In the genomic region with DNA sequence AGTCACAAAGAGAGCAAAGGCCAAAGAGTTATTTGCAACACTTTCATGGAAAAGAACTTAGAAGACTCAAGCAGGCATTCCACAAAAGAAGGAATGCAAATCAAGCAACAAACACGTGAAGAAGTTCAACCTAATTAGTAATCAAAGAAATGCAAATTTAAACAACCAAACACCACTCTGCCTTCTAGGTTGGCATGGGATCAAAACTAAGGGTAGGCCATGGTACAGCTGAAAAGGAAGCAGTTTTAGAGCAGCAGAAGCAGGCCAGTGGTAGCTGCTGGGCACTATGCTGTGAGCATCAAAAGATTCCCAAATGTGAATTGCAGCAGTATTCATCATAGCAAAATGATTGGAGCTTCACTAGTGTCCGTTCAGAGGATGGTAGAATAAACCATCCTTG, we compare ENCODE assay signal across 18 mouse cellular contexts. TPM values are rescaled to one million over a fixed set of nuclear protein-coding genes. Genes with fewer than 3 reads are reported as not detected.
"Had no signal": no experiment of that assay in that cellular context is flagged by ENCODE, and none has a peak within 500 bp of the region (broad histone marks: within the 10 kb centered on the region; RNA-seq: fewer than 3 reads in every experiment).

No protein-coding gene starts in this region.

- DNase-seq: lung, adult 18-20 months; lung, embryonic 14.5 days; lung, postnatal 10 days; lung, postnatal 4 days; right cerebral cortex, postnatal 14 days; thymus, adult 2 months; thymus, postnatal 25 days; thymus, postnatal 4 days had no signal

- H3K36me3 ChIP-seq: midbrain, embryonic 10.5 days; midbrain, embryonic 12.5 days; midbrain, embryonic 15.5 days; neural tube, embryonic 12.5 days; stomach, embryonic 15.5 days had no signal

- H3K9me3 ChIP-seq: midbrain, embryonic 10.5 days; midbrain, embryonic 12.5 days; midbrain, embryonic 15.5 days; neural tube, embryonic 12.5 days; stomach, embryonic 15.5 days had no signal

- H3K9ac ChIP-seq: lung, embryonic 14.5 days; midbrain, embryonic 12.5 days; midbrain, embryonic 15.5 days; neural tube, embryonic 12.5 days; stomach, embryonic 15.5 days had no signal

- H3K27me3 ChIP-seq: midbrain, embryonic 12.5 days; midbrain, embryonic 15.5 days; neural tube, embryonic 12.5 days; stomach, embryonic 15.5 days had no signal

- ATAC-seq: midbrain, embryonic 15.5 days had no signal

- H3K4me1 ChIP-seq: neural tube, embryonic 12.5 days; stomach, embryonic 15.5 days had no signal

- H3K4me3 ChIP-seq: midbrain, embryonic 10.5 days; midbrain, embryonic 12.5 days; midbrain, embryonic 15.5 days; neural tube, embryonic 12.5 days; stomach, embryonic 15.5 days had no signal

- H3K4me2 ChIP-seq: lung, embryonic 14.5 days; midbrain, embryonic 12.5 days; midbrain, embryonic 15.5 days; neural tube, embryonic 12.5 days; stomach, embryonic 15.5 days had no signal

- H3K27ac ChIP-seq: midbrain, embryonic 10.5 days; midbrain, embryonic 12.5 days; midbrain, embryonic 15.5 days; neural tube, embryonic 12.5 days; stomach, embryonic 15.5 days; stomach, postnatal 0 days had no signal

RNA-seq across cellular contexts. Expression of gene Neurod1, which starts 59.4 kb away (rescaled TPM):
- polyA plus RNA-seq: lung, embryonic 14.5 days; lung, embryonic 16.5 days; spleen, adult 2 months; testis, adult 2 months; thymus, adult 2 months; urinary bladder, adult 2 months had no signal
